Comparison of ENCODE assay signal across 19 mouse cellular contexts in genomic region chr6:49259711-49260110, GRCm38 (mm10). TPM values are rescaled to one million over a fixed set of nuclear protein-coding genes. Genes with fewer than 3 reads are reported as not detected.
DNase-seq lines count a peak whose midpoint lies in the region; ATAC-seq and TF ChIP-seq lines count a peak whose summit lies in the region.
"Had no signal": no experiment of that assay in that cellular context is flagged by ENCODE, and none has a peak within 500 bp of the region (broad histone marks: within the 10 kb centered on the region; RNA-seq: fewer than 3 reads in every experiment).

No protein-coding gene starts in this region.

- peaks cover 36% of the 10 kb centered on the region for H3K4me1 ChIP-seq in heart, embryonic 16.5 days (ENCODE audit: control insufficient read depth, insufficient read depth, low read length)
- H3K4me1 ChIP-seq in midbrain, embryonic 11.5 days (ENCODE audit: control insufficient read depth, insufficient read depth, low read length): peaks cover 11% of the 10 kb centered on the region
- H3K4me1 ChIP-seq in midbrain, postnatal 0 days (ENCODE audit: insufficient read depth, low read length): no peaks in the 10 kb centered on the region
- H3K4me1 ChIP-seq in heart, embryonic 11.5 days (ENCODE audit: control insufficient read depth, insufficient read depth, low read length): peaks cover 23% of the 10 kb centered on the region

- H3K27me3 ChIP-seq in heart, embryonic 16.5 days (ENCODE audit: control insufficient read depth, insufficient read depth, low read length): no peaks in the 10 kb centered on the region
- H3K27me3 ChIP-seq in midbrain, embryonic 11.5 days (ENCODE audit: control insufficient read depth, insufficient read depth, low read length): no peaks in the 10 kb centered on the region
- H3K27me3 ChIP-seq in midbrain, postnatal 0 days (ENCODE audit: insufficient read depth, low read length): no peaks in the 10 kb centered on the region
- H3K27me3 ChIP-seq in heart, embryonic 11.5 days (ENCODE audit: control insufficient read depth, insufficient read depth, low read length): no peaks in the 10 kb centered on the region
- H3K27me3 ChIP-seq: forebrain, embryonic 15.5 days; neural tube, embryonic 15.5 days had no signal

- no peak overlapping the region for H3K4me2 ChIP-seq in heart, embryonic 16.5 days (ENCODE audit: low read depth, low read length)
- H3K4me2 ChIP-seq in midbrain, embryonic 11.5 days: no peak overlapping the region
- H3K4me2 ChIP-seq in midbrain, postnatal 0 days (ENCODE audit: low read depth, low read length, poor library complexity, severe bottlenecking): no peak overlapping the region
- H3K4me2 ChIP-seq in heart, embryonic 11.5 days: no peak overlapping the region; the same call in 1 of the 2 replicates
- H3K4me2 ChIP-seq: forebrain, embryonic 15.5 days; neural tube, embryonic 15.5 days had no signal

- WGBS in heart, embryonic 16.5 days: 59% methylated on average over 5 of the region's 5 CpGs
- WGBS in midbrain, embryonic 11.5 days: 85% methylated on average over 5 of the region's 5 CpGs
- WGBS in midbrain, postnatal 0 days: 68% methylated on average over 5 of the region's 5 CpGs
- 19% methylated on average over 5 of the region's 5 CpGs for WGBS in large intestine, adult 2 months
- WGBS in heart, embryonic 11.5 days (ENCODE audit: insufficient replicate concordance): 57% methylated on average over 5 of the region's 5 CpGs

- H3K27ac ChIP-seq in heart, embryonic 16.5 days (ENCODE audit: low read length): 0 out of 2 replicates have a peak overlapping the region, but pooled peaks have one; percentile 18
- no peak overlapping the region for H3K27ac ChIP-seq in midbrain, embryonic 11.5 days (ENCODE audit: low read depth, low read length)
- H3K27ac ChIP-seq in midbrain, postnatal 0 days (ENCODE audit: low read depth, low read length): no peak overlapping the region
- H3K27ac ChIP-seq in heart, embryonic 11.5 days (ENCODE audit: low read depth, low read length): no peak overlapping the region
- H3K27ac ChIP-seq: forebrain, embryonic 15.5 days; neural tube, embryonic 15.5 days had no signal

- no peaks in the 10 kb centered on the region; the same call in 1 of the 2 replicates for H3K36me3 ChIP-seq in heart, embryonic 16.5 days (ENCODE audit: control insufficient read depth, insufficient read depth)
- H3K36me3 ChIP-seq in midbrain, embryonic 11.5 days (ENCODE audit: control insufficient read depth, insufficient read depth, low read length): no peaks in the 10 kb centered on the region
- no peaks in the 10 kb centered on the region for H3K36me3 ChIP-seq in midbrain, postnatal 0 days (ENCODE audit: insufficient read depth, low read length)
- no peaks in the 10 kb centered on the region for H3K36me3 ChIP-seq in heart, embryonic 11.5 days (ENCODE audit: control insufficient read depth, insufficient read depth, low read length)
- H3K36me3 ChIP-seq: forebrain, embryonic 15.5 days; neural tube, embryonic 15.5 days had no signal

- no peak for DNase-seq in heart, adult 11 months
- peak; percentile 82 for DNase-seq in midbrain, embryonic 11.5 days (ENCODE audit: low spot score, missing footprints)
- DNase-seq in midbrain, postnatal 0 days (ENCODE audit: low spot score): no peak
- peak; percentile 54 for DNase-seq in large intestine, adult 2 months (ENCODE audit: low read depth, low spot score)
- DNase-seq in frontal cortex, postnatal 14 days (ENCODE audit: low spot score in 2 of 2): no peak
- DNase-seq in gastrocnemius, postnatal 4 days (ENCODE audit: low spot score in 2 of 2): no peak
- DNase-seq: adrenal gland, postnatal 25 days; cerebellum, adult 8-10 months; gastrocnemius, postnatal 10 days; heart, postnatal 4 days; kidney, postnatal 14 days; lung, adult 18-20 months; right cerebral cortex, postnatal 4 days; thymus, adult 2 months had no signal

- H3K9ac ChIP-seq in heart, embryonic 16.5 days (ENCODE audit: low read length): no peak overlapping the region; the same call in 1 of the 2 replicates
- H3K9ac ChIP-seq in midbrain, embryonic 11.5 days (ENCODE audit: low read length): no peak overlapping the region
- no peak overlapping the region for H3K9ac ChIP-seq in midbrain, postnatal 0 days (replicated peaks; ENCODE audit: low read length, poor library complexity, severe bottlenecking)
- no peak overlapping the region for H3K9ac ChIP-seq in heart, embryonic 11.5 days (ENCODE audit: low read depth, low read length)
- H3K9ac ChIP-seq: forebrain, embryonic 15.5 days; neural tube, embryonic 15.5 days had no signal

- no peak overlapping the region for H3K4me3 ChIP-seq in heart, embryonic 16.5 days (ENCODE audit: low read length)
- H3K4me3 ChIP-seq in midbrain, embryonic 11.5 days (ENCODE audit: low read depth, low read length): no peak overlapping the region
- no peak overlapping the region for H3K4me3 ChIP-seq in midbrain, postnatal 0 days (ENCODE audit: low read depth, low read length)
- H3K4me3 ChIP-seq in heart, embryonic 11.5 days (ENCODE audit: low read depth, low read length): no peak overlapping the region
- H3K4me3 ChIP-seq: forebrain, embryonic 15.5 days; neural tube, embryonic 15.5 days had no signal

- no peak for ATAC-seq in heart, embryonic 16.5 days (replicated peaks; ENCODE audit: extremely low read depth, insufficient read depth, low FRiP score)
- no peak for ATAC-seq in midbrain, embryonic 11.5 days (ENCODE audit: low FRiP score)
- no peak for ATAC-seq in midbrain, postnatal 0 days (ENCODE audit: low FRiP score)
- no peak for ATAC-seq in heart, embryonic 11.5 days (replicated peaks; ENCODE audit: insufficient number of reproducible peaks, low FRiP score, low TSS enrichment)
- ATAC-seq: forebrain, embryonic 15.5 days had no signal

- H3K9me3 ChIP-seq in heart, embryonic 16.5 days (replicated peaks; ENCODE audit: control insufficient read depth, low read length): no peaks in the 10 kb centered on the region
- no peaks in the 10 kb centered on the region for H3K9me3 ChIP-seq in midbrain, embryonic 11.5 days (ENCODE audit: control insufficient read depth, low read length)
- H3K9me3 ChIP-seq in midbrain, postnatal 0 days (ENCODE audit: low read length): no peaks in the 10 kb centered on the region
- H3K9me3 ChIP-seq in heart, embryonic 11.5 days (replicated peaks; ENCODE audit: control insufficient read depth, low read length): no peaks in the 10 kb centered on the region
- H3K9me3 ChIP-seq: forebrain, embryonic 15.5 days; G1E; neural tube, embryonic 15.5 days had no signal

- TF ChIP-seq CTCF in midbrain, postnatal 0 days (IDR thresholded peaks at IDR 0.05): no peak

RNA-seq across cellular contexts. Expression of gene Tra2a, which starts 4.1 kb away (rescaled TPM):
- polyA plus RNA-seq in heart, embryonic 16.5 days (2015; fragmentation: Nextera tagmentation; extraction: Ambion mirVana): 60.9 and 69.8 TPM in 2 replicates
- 57.6 and 61.2 TPM in 2 replicates for polyA plus RNA-seq in midbrain, embryonic 11.5 days (2014; fragmentation: Nextera tagmentation; extraction: Ambion mirVana)
- total RNA-seq in midbrain, postnatal 0 days (2014; rRNA removed): 66.9 and 70.7 TPM in 2 replicates
- 35.3 and 41.8 TPM in 2 replicates for polyA plus RNA-seq in midbrain, postnatal 0 days (2015; fragmentation: Nextera tagmentation; extraction: Ambion mirVana)
- 35.8 and 36.5 TPM in 2 replicates for polyA plus RNA-seq in large intestine, adult 2 months (2012; rRNA removed)
- total RNA-seq in gastrocnemius, postnatal 4 days (2021): 10 to 100 TPM; 36.9 to 42.3 TPM
- 27.3 and 40.4 TPM in 2 replicates for polyA plus RNA-seq in heart, embryonic 11.5 days (2014; fragmentation: Nextera tagmentation; extraction: Ambion mirVana)

RNA-seq across cellular contexts. Expression of gene Igf2bp3, which starts 45.0 kb away (rescaled TPM):
- polyA plus RNA-seq in heart, embryonic 16.5 days (2015; fragmentation: Nextera tagmentation; extraction: Ambion mirVana): 33.1 and 33.5 TPM in 2 replicates
- 145 and 155 TPM in 2 replicates for polyA plus RNA-seq in midbrain, embryonic 11.5 days (2014; fragmentation: Nextera tagmentation; extraction: Ambion mirVana)
- total RNA-seq in midbrain, postnatal 0 days (2014; rRNA removed): 5.4 and 7.4 TPM in 2 replicates
- polyA plus RNA-seq in midbrain, postnatal 0 days (2015; fragmentation: Nextera tagmentation; extraction: Ambion mirVana): 8.8 and 10.6 TPM in 2 replicates
- 0.10 TPM in 2 replicates for polyA plus RNA-seq in large intestine, adult 2 months (2012; rRNA removed)
- total RNA-seq in gastrocnemius, postnatal 4 days (2021): 10 to 100 TPM; 18.6 to 20.8 TPM
- 74.4 and 78.3 TPM in 2 replicates for polyA plus RNA-seq in heart, embryonic 11.5 days (2014; fragmentation: Nextera tagmentation; extraction: Ambion mirVana)

RNA-seq across cellular contexts. Expression of gene Ccdc126, which starts 59.4 kb away (rescaled TPM):
- 7.5 and 9.9 TPM in 2 replicates for polyA plus RNA-seq in heart, embryonic 16.5 days (2015; fragmentation: Nextera tagmentation; extraction: Ambion mirVana)
- polyA plus RNA-seq in midbrain, embryonic 11.5 days (2014; fragmentation: Nextera tagmentation; extraction: Ambion mirVana): 6.4 and 7.6 TPM in 2 replicates
- total RNA-seq in midbrain, postnatal 0 days (2014; rRNA removed): 9.1 and 11.0 TPM in 2 replicates
- 6.8 and 7.3 TPM in 2 replicates for polyA plus RNA-seq in midbrain, postnatal 0 days (2015; fragmentation: Nextera tagmentation; extraction: Ambion mirVana)
- polyA plus RNA-seq in large intestine, adult 2 months (2012; rRNA removed): 1.2 TPM in 2 replicates
- 1 to 10 TPM; 2.4 to 2.9 TPM for total RNA-seq in gastrocnemius, postnatal 4 days (2021)
- 7.1 and 7.9 TPM in 2 replicates for polyA plus RNA-seq in heart, embryonic 11.5 days (2014; fragmentation: Nextera tagmentation; extraction: Ambion mirVana)

Comparison
In these comparisons a context has a peak if more than half of its experiments do, and no peak if none do; other contexts are left out.
1. DNase-seq: peak in midbrain, embryonic 11.5 days (single experiment) and large intestine, adult 2 months (single experiment); none in heart, adult 11 months (single experiment), midbrain, postnatal 0 days (single experiment), frontal cortex, postnatal 14 days (0 of 2) and gastrocnemius, postnatal 4 days (0 of 2).